Mouse (Mus musculus): Measurements from ENCODE around the gene St3gal3.
A peak's percentile ranks its signal among the peaks of the same experiment; 100 is the strongest.

DNA sequence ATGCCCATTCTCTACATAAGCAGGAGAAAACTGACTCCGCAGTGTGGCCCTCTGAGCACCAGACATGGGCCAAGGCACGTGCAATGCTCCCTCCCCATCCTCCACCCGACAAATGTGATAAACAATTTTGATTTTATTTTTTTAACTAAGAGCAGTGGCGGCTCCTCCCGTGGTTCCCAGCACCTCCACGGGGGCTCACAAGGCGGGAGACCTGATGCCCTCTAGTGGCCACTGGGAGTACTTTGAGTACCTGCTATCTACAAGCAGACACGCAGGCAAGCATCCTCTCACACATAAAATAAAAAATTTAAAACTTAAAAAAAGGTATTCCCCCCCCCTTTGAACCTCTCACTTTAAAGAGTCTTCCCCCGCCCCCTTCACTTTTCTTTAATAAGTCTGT, 36.3 kb upstream of the St3gal3 start:
- peak; percentile 61 for TF ChIP-seq CTCF (IDR thresholded peaks at IDR 0.05; ENCODE audit: low read depth, low read length)
- TF ChIP-seq POLR2A (IDR thresholded peaks at IDR 0.05; ENCODE audit: extremely low read depth, insufficient read depth, low read length), result no peak

Measured in liver, adult 2 months (tissue).